Mouse (Mus musculus): Measurements from ENCODE around the gene Cbx5.
"Not testable (repeated sequence)": the region's sequence is repeated elsewhere in the genome, so short reads cannot be mapped to it uniquely, and the experiment has no call there.

Cbx5 gene

GRCm38 (mm10) chr15:103250195-103250740 is 10.7 kb upstream of the Cbx5 start:
- ATAC-seq (ENCODE audit: low TSS enrichment): no peak

GRCm38 (mm10) chr15:103249511-103249910 is 9.9 kb upstream of the Cbx5 start:
- ATAC-seq (ENCODE audit: low TSS enrichment): not testable (repeated sequence)

GRCm38 (mm10) chr15:103248401-103249313 is 9.0 kb upstream of the Cbx5 start:
- 0 out of 2 replicates have a peak, but pooled peaks have one; percentile 29 for ATAC-seq (ENCODE audit: low TSS enrichment)

- ATAC-seq (ENCODE audit: low TSS enrichment): no peak
Observed at GRCm38 (mm10) chr15:103247782-103248400, 8.3 kb upstream of the Cbx5 start.

GRCm38 (mm10) chr15:103247078-103247781 is 7.6 kb upstream of the Cbx5 start:
- no peak for ATAC-seq (ENCODE audit: low TSS enrichment)

DNA sequence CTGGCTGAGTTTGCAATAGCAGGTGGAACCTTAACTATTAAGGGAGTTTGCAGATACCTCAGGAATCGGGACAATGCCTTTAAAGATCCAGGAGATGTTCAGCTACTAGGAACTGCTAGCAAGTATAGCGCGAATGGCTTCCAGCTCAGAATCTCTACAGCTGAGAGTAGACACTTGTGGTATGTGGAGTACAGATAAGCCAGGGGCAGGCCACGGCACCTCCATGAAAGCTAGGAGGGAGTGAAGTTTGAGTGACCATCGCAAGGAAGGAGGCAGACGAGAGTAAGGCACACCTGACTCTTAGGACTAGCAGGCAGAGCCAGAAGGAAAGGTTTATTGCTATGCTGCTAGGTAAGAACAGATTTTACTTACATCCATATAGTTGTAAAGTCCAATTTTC is 6.0 kb upstream of the Cbx5 start:
- ATAC-seq (ENCODE audit: low TSS enrichment): no peak

DNA sequence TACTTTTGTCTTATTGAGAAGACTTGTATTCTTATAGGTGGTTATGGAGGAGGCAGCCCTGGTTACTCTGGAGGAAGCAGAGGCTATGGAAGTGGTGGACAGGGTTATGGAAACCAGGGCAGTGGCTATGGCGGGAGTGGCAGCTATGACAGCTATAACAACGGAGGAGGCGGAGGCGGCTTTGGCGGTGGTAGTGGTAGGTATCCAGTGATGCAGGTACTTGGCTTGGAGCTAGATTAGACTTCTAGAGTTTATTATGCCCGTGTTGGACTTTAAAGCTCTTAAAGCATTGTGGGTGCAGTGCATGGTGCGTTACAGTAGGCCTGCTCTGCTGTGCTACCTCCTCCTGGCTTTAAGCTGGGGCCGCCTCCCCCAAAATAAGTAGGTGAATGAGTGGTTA is 3.3 kb upstream of the Cbx5 start:
- no peak for ATAC-seq (ENCODE audit: low TSS enrichment)

DNA sequence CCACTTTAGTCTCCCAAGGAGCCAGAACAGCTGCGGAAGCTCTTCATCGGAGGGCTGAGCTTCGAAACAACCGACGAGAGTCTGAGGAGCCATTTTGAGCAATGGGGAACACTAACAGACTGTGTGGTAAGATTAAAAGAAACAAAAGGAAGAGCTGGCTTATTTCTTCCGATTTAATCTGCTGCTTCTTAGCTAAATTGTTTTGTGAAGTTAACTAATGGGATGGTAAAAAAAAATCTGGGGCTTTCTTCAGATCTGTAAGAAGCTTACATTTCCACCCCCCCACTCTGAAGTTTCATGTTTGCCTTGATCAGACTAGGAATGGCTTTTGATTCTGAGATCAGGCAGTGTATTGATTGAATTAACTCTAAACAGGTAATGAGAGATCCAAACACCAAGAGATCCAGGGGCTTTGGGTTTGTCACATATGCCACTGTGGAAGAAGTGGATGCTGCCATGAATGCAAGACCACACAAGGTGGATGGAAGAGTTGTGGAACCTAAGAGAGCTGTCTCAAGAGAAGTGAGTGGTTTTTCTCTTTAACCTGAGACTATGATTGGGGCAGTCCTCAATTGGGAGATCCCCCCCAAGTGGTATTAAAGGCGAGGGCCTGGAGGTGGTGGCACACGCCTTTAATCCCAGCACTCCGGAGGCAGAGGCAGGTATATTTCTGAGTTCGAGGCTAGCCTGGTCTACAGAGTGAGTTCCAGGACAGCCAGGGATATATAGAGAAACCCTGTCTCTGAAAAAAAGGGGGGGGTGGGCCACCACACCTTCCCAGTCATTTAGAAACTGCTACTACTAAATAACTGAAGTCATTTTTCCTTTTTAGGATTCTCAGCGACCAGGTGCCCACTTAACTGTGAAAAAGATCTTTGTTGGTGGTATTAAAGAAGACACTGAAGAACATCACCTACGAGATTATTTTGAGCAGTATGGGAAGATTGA is 1.7 kb upstream of the Cbx5 start:
- ATAC-seq (ENCODE audit: low TSS enrichment): not testable (repeated sequence)

GRCm38 (mm10) chr15:103240160-103241028 is 778 bp upstream of the Cbx5 start, which contains the start of gene Hnrnpa1:
TSS of gene Hnrnpa1 (plus strand) at chr15:103240432.
- peak; percentile 88 for ATAC-seq (ENCODE audit: low TSS enrichment)

GRCm38 (mm10) chr15:103239130-103239684 is 409 bp downstream of the Cbx5 start:
- peak; percentile 83 for ATAC-seq (ENCODE audit: low TSS enrichment)

- ATAC-seq (ENCODE audit: low TSS enrichment): no peak
Observed at GRCm38 (mm10) chr15:103237295-103237694, 2.3 kb downstream of the Cbx5 start.

DNA sequence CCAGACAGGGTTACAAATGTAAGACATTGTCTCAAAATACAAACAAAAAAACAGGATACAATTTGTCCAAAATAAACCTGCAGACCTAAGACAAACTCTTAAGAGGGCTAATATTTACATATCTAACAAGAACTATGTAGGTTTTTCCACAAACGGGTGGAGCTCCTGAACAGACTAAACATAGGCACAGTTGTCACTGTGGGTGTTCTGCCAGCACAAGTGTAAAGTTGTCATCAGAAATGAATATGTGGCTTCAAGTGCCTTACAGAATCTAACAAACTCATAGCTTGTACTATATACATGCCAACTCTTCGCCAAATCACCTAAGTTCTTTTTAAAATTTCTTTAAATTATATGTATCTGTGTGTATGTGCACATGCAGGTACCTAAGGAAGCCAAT is 6.5 kb downstream of the Cbx5 start:
- peak; percentile 90 for ATAC-seq (ENCODE audit: low TSS enrichment)

- no peak for ATAC-seq (ENCODE audit: low TSS enrichment)
Observed at GRCm38 (mm10) chr15:103228904-103229303, 10.7 kb downstream of the Cbx5 start.

DNA sequence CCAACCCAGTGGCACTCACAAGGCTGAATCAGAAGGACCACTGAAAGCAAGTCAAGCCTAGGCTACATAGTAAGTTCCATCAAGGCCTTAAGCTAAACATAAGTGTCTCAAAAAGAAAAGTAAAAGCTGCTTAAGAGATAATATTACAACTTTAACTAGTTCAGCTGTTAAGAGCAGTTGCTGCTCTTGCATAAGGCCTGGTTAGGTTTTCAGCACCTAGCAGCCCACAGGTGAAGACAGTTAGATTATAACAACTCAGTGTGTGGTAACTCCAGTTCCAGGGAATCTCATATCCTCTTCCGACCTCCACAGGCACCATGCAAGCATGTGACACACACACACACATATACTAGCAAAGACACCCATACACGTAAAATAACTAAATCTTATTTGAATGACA is 12.0 kb downstream of the Cbx5 start:
- no peak for ATAC-seq (ENCODE audit: low TSS enrichment)

- ATAC-seq (ENCODE audit: low TSS enrichment): no peak
Observed at GRCm38 (mm10) chr15:103227022-103227421, 12.6 kb downstream of the Cbx5 start.

DNA sequence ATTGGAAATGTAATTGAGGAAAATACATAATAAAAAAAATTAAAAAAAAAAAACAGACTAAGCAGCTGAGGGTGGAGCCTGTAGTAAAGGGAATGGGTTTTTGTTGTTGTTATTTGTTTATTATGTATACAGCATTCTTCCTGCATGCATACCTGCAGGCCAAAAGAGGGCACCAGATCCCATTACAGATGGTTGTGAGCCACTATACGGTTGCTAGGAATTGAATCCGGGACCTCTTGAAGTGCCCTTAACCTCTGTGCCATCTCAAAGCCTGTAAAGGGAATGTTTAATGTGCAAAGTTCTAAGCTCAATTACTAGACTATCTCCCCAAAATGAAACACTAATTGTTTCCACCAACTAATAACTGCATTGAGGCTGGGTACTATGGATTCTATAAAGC is 15.5 kb downstream of the Cbx5 start:
- ATAC-seq (ENCODE audit: low TSS enrichment): no peak

- ATAC-seq (ENCODE audit: low TSS enrichment): no peak
Observed at GRCm38 (mm10) chr15:103221386-103221785, 18.2 kb downstream of the Cbx5 start.

GRCm38 (mm10) chr15:103220785-103221184 is 18.8 kb downstream of the Cbx5 start:
- no peak for ATAC-seq (ENCODE audit: low TSS enrichment)

- no peak for ATAC-seq (ENCODE audit: low TSS enrichment)
Observed at GRCm38 (mm10) chr15:103216052-103216451, 23.6 kb downstream of the Cbx5 start.
